Mouse (Mus musculus) CH12.LX (cell line): ENCODE results near the gene Abtb2.

Experiments used
- CTCF ChIP-seq, 2 experiments: IDR thresholded peaks in 1 of 2; conservative IDR thresholded peaks in 1 of 2; 2 replicates each; pipeline ENCODE4 v1.5.1; 2011 to 2012; ENCODE audit warnings: low read depth in 2 of 2, low read length in 2 of 2, improper control_type of control experiment in 1 of 2, inconsistent platforms in 1 of 2, mild to moderate bottlenecking in 1 of 2, moderate library complexity in 1 of 2
- MAZ ChIP-seq: IDR thresholded peaks from 2 replicates; pipeline ENCODE4 v1.6.1; 2012; ENCODE audit warnings: low read depth, mild to moderate bottlenecking, inconsistent platforms, low read length, improper control_type of control experiment, moderate library complexity

GRCm38 (mm10) chr2:103661696-103662095, 95.6 kb downstream of the Abtb2 start:
- TF ChIP-seq MAZ = no peak
- no peak for TF ChIP-seq CTCF (conservative IDR thresholded peaks at IDR 0.05 in 1 of 2, IDR thresholded peaks at IDR 0.05 in 1 of 2; ENCODE audit: low read depth in 2 of 2, low read length in 2 of 2)
